12 mouse cellular contexts compared by ENCODE assay signal in genomic region chr10:127061085-127061484, GRCm38 (mm10). TPM values are rescaled to one million over a fixed set of nuclear protein-coding genes. Genes with fewer than 3 reads are reported as not detected.
DNase-seq lines count a peak whose midpoint lies in the region; ATAC-seq and TF ChIP-seq lines count a peak whose summit lies in the region.
"Had no signal": no experiment of that assay in that cellular context is flagged by ENCODE, and none has a peak within 500 bp of the region (broad histone marks: within the 10 kb centered on the region; RNA-seq: fewer than 3 reads in every experiment).

No protein-coding gene starts in this region.

- peak overlapping the region; percentile 95 for H3K9ac ChIP-seq in forebrain, embryonic 11.5 days (ENCODE audit: low read length)
- H3K9ac ChIP-seq in hindbrain, embryonic 14.5 days, result peak overlapping the region; percentile 96
- peak overlapping the region; percentile 97 for H3K9ac ChIP-seq in neural tube, embryonic 12.5 days

- H3K36me3 ChIP-seq in forebrain, embryonic 11.5 days (ENCODE audit: control insufficient read depth, insufficient read depth, low read length), result peaks cover 18% of the 10 kb centered on the region
- H3K36me3 ChIP-seq in hindbrain, embryonic 14.5 days (replicated peaks; ENCODE audit: control insufficient read depth, insufficient read depth), result peaks cover 35% of the 10 kb centered on the region
- H3K36me3 ChIP-seq in neural tube, embryonic 12.5 days, result peaks cover 29% of the 10 kb centered on the region

- H3K4me2 ChIP-seq in forebrain, embryonic 11.5 days (ENCODE audit: low read depth, low read length, severe bottlenecking), result peak overlapping the region; percentile 97
- H3K4me2 ChIP-seq in hindbrain, embryonic 14.5 days (replicated peaks), result peak overlapping the region; percentile 60
- peak overlapping the region; percentile 95 for H3K4me2 ChIP-seq in neural tube, embryonic 12.5 days (replicated peaks)

- H3K4me3 ChIP-seq in layer of hippocampus, adult 2 months, result no peak overlapping the region
- peak overlapping the region; percentile 96 for H3K4me3 ChIP-seq in forebrain, embryonic 11.5 days (ENCODE audit: low read depth, low read length)
- peak overlapping the region; percentile 90 for H3K4me3 ChIP-seq in hindbrain, embryonic 14.5 days (replicated peaks; ENCODE audit: low read length)
- peak overlapping the region; percentile 92; the same call in 1 of the 2 replicates for H3K4me3 ChIP-seq in neural tube, embryonic 12.5 days

- H3K27me3 ChIP-seq in forebrain, embryonic 11.5 days (ENCODE audit: control insufficient read depth, insufficient read depth, low read length), result no peaks in the 10 kb centered on the region
- H3K27me3 ChIP-seq in hindbrain, embryonic 14.5 days (ENCODE audit: control insufficient read depth, insufficient read depth, low read length), result no peaks in the 10 kb centered on the region
- H3K27me3 ChIP-seq in neural tube, embryonic 12.5 days (replicated peaks), result no peaks in the 10 kb centered on the region

- no peaks in the 10 kb centered on the region for H3K9me3 ChIP-seq in forebrain, embryonic 11.5 days (ENCODE audit: control insufficient read depth, low read length)
- no peaks in the 10 kb centered on the region for H3K9me3 ChIP-seq in hindbrain, embryonic 14.5 days (ENCODE audit: control insufficient read depth, low read length)
- no peaks in the 10 kb centered on the region for H3K9me3 ChIP-seq in neural tube, embryonic 12.5 days

- no peak for TF ChIP-seq CTCF in layer of hippocampus, adult 2 months (conservative IDR thresholded peaks at IDR 0.05)

- 16% methylated on average over 5 of the region's 5 CpGs for WGBS in forebrain, embryonic 11.5 days
- WGBS in hindbrain, embryonic 14.5 days, result 19% methylated on average over 5 of the region's 5 CpGs
- WGBS in neural tube, embryonic 12.5 days, result 31% methylated on average over 5 of the region's 5 CpGs

- no peak for DNase-seq in layer of hippocampus, adult 2 months (ENCODE audit: low spot score in 2 of 2)
- DNase-seq in layer of hippocampus, postnatal 14 days (ENCODE audit: low spot score in 2 of 2), result no peak
- DNase-seq in forebrain, embryonic 11.5 days (ENCODE audit: low spot score), result no peak
- DNase-seq in hindbrain, embryonic 14.5 days (ENCODE audit: low spot score), result no peak
- no peak for DNase-seq in right cerebral cortex, postnatal 14 days
- DNase-seq in left cerebral cortex, adult 18-20 months (ENCODE audit: low spot score in 2 of 2), result no peak
- DNase-seq: gastrocnemius, postnatal 10 days; kidney, postnatal 36 days had no signal

- H3K27ac ChIP-seq in layer of hippocampus, adult 2 months, result peak overlapping the region; percentile 89; the same call in 1 of the 2 replicates
- H3K27ac ChIP-seq in forebrain, embryonic 11.5 days (ENCODE audit: low read depth, low read length), result peak overlapping the region; percentile 87
- H3K27ac ChIP-seq in hindbrain, embryonic 14.5 days, result peak overlapping the region; percentile 98
- peak overlapping the region; percentile 82; the same call in 1 of the 2 replicates for H3K27ac ChIP-seq in neural tube, embryonic 12.5 days

- ATAC-seq in forebrain, embryonic 11.5 days (replicated peaks; ENCODE audit: low FRiP score), result no peak
- no peak for ATAC-seq in hindbrain, embryonic 14.5 days (ENCODE audit: low FRiP score)
- no peak for ATAC-seq in neural tube, embryonic 12.5 days (ENCODE audit: low FRiP score, low read depth)
- ATAC-seq in monocyte, adult 5-6 weeks (replicated peaks; ENCODE audit: insufficient number of reproducible peaks, low FRiP score, low TSS enrichment, poor library complexity, severe bottlenecking), result no peak

- H3K4me1 ChIP-seq in forebrain, embryonic 11.5 days (replicated peaks; ENCODE audit: control insufficient read depth, insufficient read depth, low read length), result peaks cover 6% of the 10 kb centered on the region; the same call in 1 of the 2 replicates
- H3K4me1 ChIP-seq in hindbrain, embryonic 14.5 days (replicated peaks; ENCODE audit: control insufficient read depth, insufficient read depth, low read length), result peaks cover 34% of the 10 kb centered on the region
- H3K4me1 ChIP-seq in neural tube, embryonic 12.5 days, result peaks cover 39% of the 10 kb centered on the region

RNA-seq across cellular contexts. Expression of gene March9, which starts 1.1 kb away (rescaled TPM):
- total RNA-seq in layer of hippocampus, adult 2 months (2021), result 10 to 100 TPM; 19.8 TPM
- total RNA-seq in layer of hippocampus, postnatal 14 days (2021), result 10 to 100 TPM; 31.8 to 34.9 TPM
- polyA plus RNA-seq in forebrain, embryonic 11.5 days (2014; fragmentation: Nextera tagmentation; extraction: Ambion mirVana), result 2.7 and 3.7 TPM in 2 replicates
- polyA plus RNA-seq in hindbrain, embryonic 14.5 days (2014; fragmentation: Nextera tagmentation; extraction: Ambion mirVana), result 12.0 and 12.9 TPM in 2 replicates
- polyA plus RNA-seq in neural tube, embryonic 12.5 days (2016; fragmentation: Nextera tagmentation; extraction: Ambion mirVana), result 6.1 TPM in 2 replicates
- total RNA-seq in left cerebral cortex, adult 18-20 months (2021), result 10 to 100 TPM; 20.0 to 23.1 TPM
- total RNA-seq in monocyte, adult 5-6 weeks (2017), result 1.6 TPM in 1 of 3 replicates, not detected in the others
- polyA plus RNA-seq: liver, embryonic 16.5 days had no signal

RNA-seq across cellular contexts. Expression of gene Cdk4, which starts 2.2 kb away (rescaled TPM):
- total RNA-seq in layer of hippocampus, adult 2 months (2021), result 10 to 100 TPM; 84.6 to 94.8 TPM
- 100 to 1,000 TPM; 120 to 123 TPM for total RNA-seq in layer of hippocampus, postnatal 14 days (2021)
- 2,945 and 3,022 TPM in 2 replicates for polyA plus RNA-seq in forebrain, embryonic 11.5 days (2014; fragmentation: Nextera tagmentation; extraction: Ambion mirVana)
- 764 and 784 TPM in 2 replicates for polyA plus RNA-seq in hindbrain, embryonic 14.5 days (2014; fragmentation: Nextera tagmentation; extraction: Ambion mirVana)
- polyA plus RNA-seq in neural tube, embryonic 12.5 days (2016; fragmentation: Nextera tagmentation; extraction: Ambion mirVana), result 1,857 and 1,896 TPM in 2 replicates
- 10 to 100 TPM; 67.9 to 71.8 TPM for total RNA-seq in left cerebral cortex, adult 18-20 months (2021)
- 23.3 to 49.4 TPM (median 23.9 TPM) in 3 replicates for total RNA-seq in monocyte, adult 5-6 weeks (2017)

RNA-seq across cellular contexts. Expression of gene Tspan31, which starts 9.0 kb away (rescaled TPM):
- 10 to 100 TPM; 57.2 to 62.1 TPM for total RNA-seq in layer of hippocampus, adult 2 months (2021)
- total RNA-seq in layer of hippocampus, postnatal 14 days (2021), result 10 to 100 TPM; 62.7 to 65.4 TPM
- 144 and 159 TPM in 2 replicates for polyA plus RNA-seq in forebrain, embryonic 11.5 days (2014; fragmentation: Nextera tagmentation; extraction: Ambion mirVana)
- polyA plus RNA-seq in hindbrain, embryonic 14.5 days (2014; fragmentation: Nextera tagmentation; extraction: Ambion mirVana), result 54.4 and 83.3 TPM in 2 replicates
- polyA plus RNA-seq in neural tube, embryonic 12.5 days (2016; fragmentation: Nextera tagmentation; extraction: Ambion mirVana), result 137 and 147 TPM in 2 replicates
- total RNA-seq in left cerebral cortex, adult 18-20 months (2021), result 10 to 100 TPM; 69.3 to 69.4 TPM
- 38.1 to 49.9 TPM (median 47.0 TPM) in 3 replicates for total RNA-seq in monocyte, adult 5-6 weeks (2017)

RNA-seq across cellular contexts. Expression of gene Cyp27b1, which starts 13.0 kb away (rescaled TPM):
- total RNA-seq in layer of hippocampus, adult 2 months (2021), result 1 to 10 TPM; 1.0 to 1.1 TPM
- total RNA-seq in layer of hippocampus, postnatal 14 days (2021), result 1 to 10 TPM in 1 of 2 experiments, under 1 TPM in 1; 0.74 to 1.0 TPM
- 0.23 TPM in 1 of 2 replicates, not detected in the other for polyA plus RNA-seq in forebrain, embryonic 11.5 days (2014; fragmentation: Nextera tagmentation; extraction: Ambion mirVana)
- polyA plus RNA-seq in hindbrain, embryonic 14.5 days (2014; fragmentation: Nextera tagmentation; extraction: Ambion mirVana), result 0.08 TPM in 1 of 2 replicates, not detected in the other
- polyA plus RNA-seq in neural tube, embryonic 12.5 days (2016; fragmentation: Nextera tagmentation; extraction: Ambion mirVana), result 0.13 and 0.25 TPM in 2 replicates
- total RNA-seq in left cerebral cortex, adult 18-20 months (2021), result under 1 TPM; 0.30 to 0.45 TPM
- total RNA-seq in monocyte, adult 5-6 weeks (2017), result not detected in 3 replicates
- total RNA-seq: hematopoietic stem cell, adult 5-6 weeks had no signal

RNA-seq across cellular contexts. Expression of gene Agap2, which starts 14.0 kb away (rescaled TPM):
- total RNA-seq in layer of hippocampus, adult 2 months (2021), result 100 to 1,000 TPM; 820 to 844 TPM
- 100 to 1,000 TPM; 719 to 736 TPM for total RNA-seq in layer of hippocampus, postnatal 14 days (2021)
- polyA plus RNA-seq in forebrain, embryonic 11.5 days (2014; fragmentation: Nextera tagmentation; extraction: Ambion mirVana), result 0.47 and 0.64 TPM in 2 replicates
- polyA plus RNA-seq in hindbrain, embryonic 14.5 days (2014; fragmentation: Nextera tagmentation; extraction: Ambion mirVana), result 6.7 and 8.2 TPM in 2 replicates
- polyA plus RNA-seq in neural tube, embryonic 12.5 days (2016; fragmentation: Nextera tagmentation; extraction: Ambion mirVana), result 1.1 and 1.3 TPM in 2 replicates
- total RNA-seq in left cerebral cortex, adult 18-20 months (2021), result 100 to 1,000 TPM; 594 to 629 TPM
- 31.1 to 112 TPM (median 48.9 TPM) in 3 replicates for total RNA-seq in monocyte, adult 5-6 weeks (2017)
